Mouse (Mus musculus) neural tube, embryonic 14.5 days (tissue): ENCODE measurements around the gene Rhobtb3. TPM values are rescaled to one million over a fixed set of nuclear protein-coding genes. Genes with fewer than 3 reads are reported as not detected.

ENCODE experiments used
- ATAC-seq: fragments of 200-750 bp; cut with Nextera tagmentation; 2 replicates; pipeline ENCODE4 v1.8.0; 2017; ENCODE audit warnings: low read depth, mild to moderate bottlenecking, moderate TSS enrichment, moderate library complexity
- H3K27ac ChIP-seq: fragments of 300-500 bp; sonication (generic); 2 replicates; pipeline ENCODE4 v1.5.1; 2014; ENCODE audit warnings: low read depth, mild to moderate bottlenecking, control low read depth, low read length, moderate library complexity, mixed read lengths
- H3K27me3 ChIP-seq: fragments of 300-500 bp; sonication (generic); 2 replicates; pipeline ENCODE4 v1.6.1; 2014; ENCODE audit warnings: low read length; ENCODE audit not compliant: control insufficient read depth, insufficient read depth
- H3K36me3 ChIP-seq: fragments of 300-500 bp; sonication (generic); 2 replicates; pipeline ENCODE4 v1.6.1; 2014; ENCODE audit warnings: low read length, mixed read lengths; ENCODE audit not compliant: control insufficient read depth, insufficient read depth
- H3K4me1 ChIP-seq: fragments of 300-500 bp; sonication (generic); 2 replicates; pipeline ENCODE4 v1.6.1; 2014; ENCODE audit warnings: low read length; ENCODE audit not compliant: control insufficient read depth, insufficient read depth
- H3K4me2 ChIP-seq: fragments of 300-500 bp; sonication (generic); 2 replicates; pipeline ENCODE4 v1.6.1; 2014; ENCODE audit warnings: mild to moderate bottlenecking, low read depth, low read length, control low read depth
- H3K4me3 ChIP-seq: fragments of 300-500 bp; sonication (generic); 2 replicates; pipeline ENCODE4 v1.5.1; 2014; ENCODE audit warnings: low read depth, low read length, control low read depth, mixed read lengths
- H3K9ac ChIP-seq: fragments of 300-500 bp; sonication (generic); replicated peaks from 2 replicates; pipeline ENCODE4 v1.6.1; 2014; ENCODE audit warnings: low read depth, mild to moderate bottlenecking, control low read depth, low read length, mixed read lengths
- H3K9me3 ChIP-seq: fragments of 300-500 bp; sonication (generic); 2 replicates; pipeline ENCODE4 v1.6.1; 2016; ENCODE audit warnings: low read length; ENCODE audit not compliant: control insufficient read depth
- WGBS: fragments of 180-500 bp; shearing (Covaris S2); extraction: QIAGEN DNeasy Blood & Tissue Kit; methylation state at CpG from one replicate; pipeline ENCODE4 v1.1.7; 2014; 5-methylcytosine and 5-hydroxymethylcytosine counted together
- polyA plus RNA-seq: library from polyadenylated mRNA; unstranded; fragments of >200 nt; fragmentation: Nextera tagmentation; extraction: Ambion mirVana; gene quantifications from 2 replicates; pipeline ENCODE4 v1.2.1, GENCODE M21; 2014

Gene Rhobtb3
- polyA plus RNA-seq, 1 experiment from 2014 or later: 29.3 TPM

- no peak overlapping the region for H3K4me3 ChIP-seq
- H3K27ac ChIP-seq: no peak overlapping the region
- no peak for ATAC-seq
- H3K4me1 ChIP-seq: no peaks in the 10 kb centered on the region
- H3K4me2 ChIP-seq: no peak overlapping the region
- no peaks in the 10 kb centered on the region for H3K27me3 ChIP-seq
- H3K9ac ChIP-seq: no peak overlapping the region
- no peaks in the 10 kb centered on the region for H3K36me3 ChIP-seq
- no peaks in the 10 kb centered on the region for H3K9me3 ChIP-seq
These were observed 11.8 kb upstream of the Rhobtb3 start for GRCm38 (mm10) chr13:75955357-75955992.

- Histone ChIP-seq H3K9ac (no peak overlapping the region), H3K9me3 (no peaks in the 10 kb centered on the region), H3K27ac (no peak overlapping the region), H3K4me3 (no peak overlapping the region), H3K36me3 (no peaks in the 10 kb centered on the region), H3K27me3 (no peaks in the 10 kb centered on the region), H3K4me1 (no peaks in the 10 kb centered on the region), H3K4me2 (no peak overlapping the region)
- ATAC-seq: no peak
- 84% methylated on average over 1 of the region's 1 CpGs for WGBS
These were observed 6.6 kb upstream of the Rhobtb3 start for GRCm38 (mm10) chr13:75950295-75950694.

- no peak for ATAC-seq
- H3K9ac ChIP-seq: peak overlapping the region; percentile 95
- H3K4me3 ChIP-seq: peak overlapping the region; percentile 83
These were observed 507 bp upstream of the Rhobtb3 start for GRCm38 (mm10) chr13:75944044-75944820.

GRCm38 (mm10) chr13:75942731-75943130, 994 bp downstream of the Rhobtb3 start:
- Histone ChIP-seq H3K36me3 (no peaks in the 10 kb centered on the region), H3K9ac (peak overlapping the region; percentile 95), H3K27me3 (no peaks in the 10 kb centered on the region), H3K4me2 (peak overlapping the region; percentile 71), H3K9me3 (no peaks in the 10 kb centered on the region), H3K27ac (peak overlapping the region; percentile 98), H3K4me1 (peaks cover 17% of the 10 kb centered on the region), H3K4me3 (peak overlapping the region; percentile 83)
- ATAC-seq: peak; percentile 18; the same call in 1 of the 2 replicates
- WGBS: 0% methylated on average over 6 of the region's 6 CpGs

More at GRCm38 (mm10) chr13:75944044-75944820, 507 bp upstream of the Rhobtb3 start:
- Histone ChIP-seq H3K27ac (peak overlapping the region; percentile 98), H3K27me3 (no peaks in the 10 kb centered on the region), H3K4me1 (peaks cover 17% of the 10 kb centered on the region), H3K4me2 (peak overlapping the region; percentile 71), H3K36me3 (no peaks in the 10 kb centered on the region), H3K9me3 (no peaks in the 10 kb centered on the region)
- WGBS: 3% methylated on average over 7 of the region's 7 CpGs

- no peaks in the 10 kb centered on the region for H3K9me3 ChIP-seq
- H3K4me2 ChIP-seq: peak overlapping the region; percentile 45
- WGBS: 43% methylated on average over 5 of the region's 5 CpGs
- peaks cover 17% of the 10 kb centered on the region for H3K4me1 ChIP-seq
- no peaks in the 10 kb centered on the region for H3K36me3 ChIP-seq
- peak overlapping the region; percentile 27 for H3K4me3 ChIP-seq
- peak; percentile 32 for ATAC-seq
- H3K27me3 ChIP-seq: no peaks in the 10 kb centered on the region
- peak overlapping the region; percentile 44; the same call in 1 of the 2 replicates for H3K27ac ChIP-seq
- H3K9ac ChIP-seq: no peak overlapping the region
These were observed 2.0 kb downstream of the Rhobtb3 start for GRCm38 (mm10) chr13:75941518-75942295.

- no peaks in the 10 kb centered on the region for H3K27me3 ChIP-seq
- H3K4me1 ChIP-seq: peaks cover 17% of the 10 kb centered on the region
- H3K9ac ChIP-seq: no peak overlapping the region
- 74% methylated on average over 2 of the region's 2 CpGs for WGBS
- ATAC-seq: no peak
- peak overlapping the region; percentile 44; the same call in 1 of the 2 replicates for H3K27ac ChIP-seq
- peak overlapping the region; percentile 45 for H3K4me2 ChIP-seq
- no peaks in the 10 kb centered on the region for H3K36me3 ChIP-seq
- H3K9me3 ChIP-seq: no peaks in the 10 kb centered on the region
- peak overlapping the region; percentile 27; the same call in 1 of the 2 replicates for H3K4me3 ChIP-seq
These were observed 2.8 kb downstream of the Rhobtb3 start for GRCm38 (mm10) chr13:75940791-75941517.

GRCm38 (mm10) chr13:75938866-75939265, 4.9 kb downstream of the Rhobtb3 start:
- H3K27ac ChIP-seq: no peak overlapping the region
- no peak overlapping the region for H3K4me2 ChIP-seq
- ATAC-seq: no peak
- no peaks in the 10 kb centered on the region for H3K36me3 ChIP-seq
- WGBS: 96% methylated on average over 5 of the region's 5 CpGs
- H3K4me3 ChIP-seq: no peak overlapping the region
- no peaks in the 10 kb centered on the region for H3K9me3 ChIP-seq
- peaks cover 12% of the 10 kb centered on the region for H3K4me1 ChIP-seq
- no peaks in the 10 kb centered on the region for H3K27me3 ChIP-seq
- no peak overlapping the region for H3K9ac ChIP-seq

- no peak overlapping the region for H3K4me3 ChIP-seq
- H3K27me3 ChIP-seq: no peaks in the 10 kb centered on the region
- 86% methylated on average over 1 of the region's 1 CpGs for WGBS
- H3K9me3 ChIP-seq: no peaks in the 10 kb centered on the region
- H3K4me1 ChIP-seq: no peaks in the 10 kb centered on the region
- no peak overlapping the region for H3K9ac ChIP-seq
- no peak overlapping the region for H3K27ac ChIP-seq
- no peak for ATAC-seq
- no peak overlapping the region for H3K4me2 ChIP-seq
- no peaks in the 10 kb centered on the region; the same call in 1 of the 2 replicates for H3K36me3 ChIP-seq
These were observed 10.4 kb downstream of the Rhobtb3 start for GRCm38 (mm10) chr13:75933287-75933686.
